Mouse (Mus musculus) layer of hippocampus, postnatal 36 days (tissue): Measurements from ENCODE around the gene Pck2. TPM values are rescaled to one million over a fixed set of nuclear protein-coding genes. Genes with fewer than 3 reads are reported as not detected.

Experiments
- total RNA-seq, 2 experiments: library from RNA; stranded (reverse); gene quantifications; 2 replicates each; pipeline ENCODE4 v1.2.3; 2021

Pck2 gene
- total RNA-seq, 2 experiments from 2014 or later, result 42.6 to 45.8 TPM

Other genes with a start within 250 kb of the Pck2 start
- gene Dhrs4, start 61.5 kb upstream of the Pck2 start, total RNA-seq, result 10 to 100 TPM; 22.0 to 23.3 TPM
- 10 to 100 TPM; 59.2 to 60.3 TPM for gene Carmil3, start 49.6 kb upstream of the Pck2 start, total RNA-seq
- 100 to 1,000 TPM; 696 to 698 TPM for gene Cpne6, start 29.8 kb upstream of the Pck2 start, total RNA-seq
- 1 to 10 TPM; 1.6 to 5.6 TPM for gene Nrl, start 15.3 kb upstream of the Pck2 start, total RNA-seq
- gene Dcaf11, start 19.7 kb downstream of the Pck2 start, total RNA-seq, result 10 to 100 TPM; 82.5 to 83.2 TPM
- gene A730061H03Rik, start 20.1 kb downstream of the Pck2 start, total RNA-seq, result 1 to 10 TPM; 1.3 to 1.4 TPM
- gene Fitm1, start 35.4 kb downstream of the Pck2 start, total RNA-seq, result not detected
- gene Psme1, start 37.9 kb downstream of the Pck2 start, total RNA-seq, result 10 to 100 TPM; 50.3 to 50.4 TPM
- gene Emc9, start 45.0 kb downstream of the Pck2 start, total RNA-seq, result 10 to 100 TPM; 46.1 to 50.7 TPM
- 10 to 100 TPM; 43.2 to 44.6 TPM for gene Psme2, start 50.8 kb downstream of the Pck2 start, total RNA-seq
- 10 to 100 TPM; 29.5 to 41.0 TPM for gene Rnf31, start 51.4 kb downstream of the Pck2 start, total RNA-seq
- 10 to 100 TPM; 13.9 to 16.2 TPM for gene Irf9, start 63.3 kb downstream of the Pck2 start, total RNA-seq
- 1 to 10 TPM in 1 of 2 experiments, under 1 TPM in 1; 0.88 to 1.8 TPM for gene Rec8, start 77.8 kb downstream of the Pck2 start, total RNA-seq
- gene Ipo4, start 95.7 kb downstream of the Pck2 start, total RNA-seq, result 100 to 1,000 TPM; 108 to 119 TPM
- gene Gm49378, start 97.6 kb downstream of the Pck2 start, total RNA-seq, result 1 to 10 TPM; 5.3 to 5.6 TPM
- gene Tm9sf1, start 103.5 kb downstream of the Pck2 start, total RNA-seq, result 10 to 100 TPM; 43.4 to 44.3 TPM
- 1 to 10 TPM; 1.3 to 1.7 TPM for gene Tssk4, start 109.9 kb downstream of the Pck2 start, total RNA-seq
- 10 to 100 TPM; 46.4 to 49.9 TPM for gene Mdp1, start 120.2 kb downstream of the Pck2 start, total RNA-seq
- 10 to 100 TPM; 24.4 to 27.9 TPM for gene Gmpr2, start 131.7 kb downstream of the Pck2 start, total RNA-seq
- 100 to 1,000 TPM; 328 to 337 TPM for gene Nedd8, start 131.9 kb downstream of the Pck2 start, total RNA-seq
- 10 to 100 TPM; 13.0 to 13.4 TPM for gene Tinf2, start 141.6 kb downstream of the Pck2 start, total RNA-seq
- under 1 TPM in 1 of 2 experiments, not detected in 1; 0.28 TPM for gene Tgm1, start 173.7 kb downstream of the Pck2 start, total RNA-seq
- 10 to 100 TPM; 42.8 to 43.8 TPM for gene Rabggta, start 182.0 kb downstream of the Pck2 start, total RNA-seq
- 10 to 100 TPM; 82.7 to 83.2 TPM for gene Dhrs1, start 205.4 kb downstream of the Pck2 start, total RNA-seq
- 10 to 100 TPM; 10.6 to 14.2 TPM for gene Nop9, start 205.4 kb downstream of the Pck2 start, total RNA-seq
- gene Cideb, start 218.2 kb downstream of the Pck2 start, total RNA-seq, result 1 to 10 TPM; 1.2 to 1.6 TPM
- gene Ltb4r2, start 221.2 kb downstream of the Pck2 start, total RNA-seq, result under 1 TPM; 0.10 to 0.20 TPM
- gene Ltb4r1, start 225.7 kb downstream of the Pck2 start, total RNA-seq, result not detected
- 1 to 10 TPM; 2.5 to 3.2 TPM for gene Adcy4, start 243.8 kb downstream of the Pck2 start, total RNA-seq
- gene Ripk3, start 248.6 kb downstream of the Pck2 start, total RNA-seq, result 1 to 10 TPM; 1.1 to 1.9 TPM